Mouse (Mus musculus): ENCODE results near the gene Dsp. TPM values are rescaled to one million over a fixed set of nuclear protein-coding genes. Genes with fewer than 3 reads are reported as not detected.
A peak's percentile ranks its signal among the peaks of the same experiment; 100 is the strongest.

The Dsp gene
- polyA plus RNA-seq (2015; fragmentation: Nextera tagmentation; extraction: Ambion mirVana), result 8.6 and 9.1 TPM in 2 replicates

GRCm38 (mm10) chr13:38151069-38151588 is at the start of gene Dsp:
Gene Dsp (plus strand): TSS chr13:38151294.
- WGBS, result under 1% methylated on average over 57 of the region's 58 CpGs
- H3K27me3 ChIP-seq (replicated peaks), result peaks cover 3% of the 10 kb centered on the region; the same call in 1 of the 2 replicates
- H3K9ac ChIP-seq, result peak within 1 kb of the TSS; percentile 68
- H3K9me3 ChIP-seq, result no peaks in the 10 kb centered on the region
- no peaks in the 10 kb centered on the region for H3K36me3 ChIP-seq
- H3K4me2 ChIP-seq (replicated peaks), result peak within 1 kb of the TSS; percentile 89
- ATAC-seq, result peak; percentile 87
- H3K4me1 ChIP-seq (replicated peaks), result peaks cover 14% of the 10 kb centered on the region
- H3K27ac ChIP-seq, result peak within 1 kb of the TSS; percentile 84
- peak within 1 kb of the TSS; percentile 55 for H3K4me3 ChIP-seq (replicated peaks)

DNA sequence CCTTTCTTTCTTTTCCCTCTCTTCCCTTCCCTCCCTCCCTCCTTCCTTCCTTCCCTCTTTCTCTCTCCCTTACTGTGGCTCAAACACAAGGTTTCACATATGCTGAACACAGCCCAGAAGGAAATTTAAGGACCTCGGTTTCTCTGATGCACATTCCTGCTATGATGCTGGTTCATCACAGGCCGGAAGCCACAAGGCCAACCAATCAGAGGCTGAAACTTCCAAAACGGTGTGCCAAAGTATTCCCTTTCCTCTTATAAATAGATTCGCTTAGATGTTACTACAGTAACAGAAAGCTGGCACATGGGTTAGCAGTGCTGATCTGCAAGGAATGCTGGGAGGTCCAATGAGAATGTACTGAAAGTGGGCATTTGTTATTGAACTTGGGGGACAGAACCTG is 47.7 kb upstream of the Dsp start:
- no peaks in the 10 kb centered on the region for H3K36me3 ChIP-seq
- H3K4me3 ChIP-seq (replicated peaks), result no peak overlapping the region
- no peak for ATAC-seq
- H3K4me1 ChIP-seq (replicated peaks), result 0 out of 2 replicates have a peak, but pooled peaks cover 2% of the 10 kb centered on the region
- WGBS, result 58% methylated on average over 4 of the region's 4 CpGs
- H3K4me2 ChIP-seq (replicated peaks), result no peak overlapping the region
- no peak overlapping the region for H3K9ac ChIP-seq
- no peaks in the 10 kb centered on the region for H3K27me3 ChIP-seq (replicated peaks)
- no peaks in the 10 kb centered on the region for H3K9me3 ChIP-seq
- no peak overlapping the region for H3K27ac ChIP-seq

GRCm38 (mm10) chr13:38104501-38104900 is 46.6 kb upstream of the Dsp start:
- H3K27me3 ChIP-seq (replicated peaks), result no peaks in the 10 kb centered on the region
- H3K27ac ChIP-seq, result no peak overlapping the region
- H3K9ac ChIP-seq, result no peak overlapping the region
- 0 out of 2 replicates have a peak, but pooled peaks cover 2% of the 10 kb centered on the region for H3K4me1 ChIP-seq (replicated peaks)
- H3K9me3 ChIP-seq, result no peaks in the 10 kb centered on the region
- H3K4me3 ChIP-seq (replicated peaks), result no peak overlapping the region
- H3K36me3 ChIP-seq, result no peaks in the 10 kb centered on the region
- 86% methylated on average over 10 of the region's 10 CpGs for WGBS
- no peak for ATAC-seq
- H3K4me2 ChIP-seq (replicated peaks), result no peak overlapping the region

DNA sequence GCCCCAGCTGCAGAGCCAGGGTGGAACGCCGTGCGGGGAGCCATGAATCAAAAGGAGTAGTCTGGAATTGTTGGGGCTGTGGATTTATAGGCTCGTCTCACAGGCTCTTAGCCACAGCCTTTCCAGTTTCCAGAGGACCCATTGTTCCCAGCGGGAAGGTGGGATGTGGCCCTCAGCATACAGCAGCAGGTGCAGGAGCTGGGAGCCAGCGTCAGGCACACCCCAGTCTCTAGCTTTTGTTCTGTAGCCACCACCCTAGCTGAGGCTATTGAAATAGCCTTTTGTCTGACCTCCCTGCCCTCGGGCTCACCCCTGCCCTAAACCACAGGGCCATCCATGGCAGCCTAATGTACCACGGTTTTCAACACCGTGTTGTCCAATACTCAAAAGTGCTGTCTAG is 42.0 kb upstream of the Dsp start:
- ATAC-seq, result no peak
- H3K36me3 ChIP-seq, result no peaks in the 10 kb centered on the region
- no peak overlapping the region for H3K27ac ChIP-seq
- no peaks in the 10 kb centered on the region for H3K4me1 ChIP-seq (replicated peaks)
- whole genome bisulfite sequencing, result 70% methylated on average over 9 of the region's 9 CpGs
- H3K9me3 ChIP-seq, result no peaks in the 10 kb centered on the region
- H3K4me2 ChIP-seq (replicated peaks), result no peak overlapping the region
- H3K27me3 ChIP-seq (replicated peaks), result no peaks in the 10 kb centered on the region
- no peak overlapping the region for H3K9ac ChIP-seq
- H3K4me3 ChIP-seq (replicated peaks), result no peak overlapping the region

- H3K4me3 ChIP-seq (replicated peaks), result no peak overlapping the region
- H3K27me3 ChIP-seq (replicated peaks), result no peaks in the 10 kb centered on the region
- no peak overlapping the region for H3K9ac ChIP-seq
- ATAC-seq, result no peak
- no peaks in the 10 kb centered on the region for H3K36me3 ChIP-seq
- no peaks in the 10 kb centered on the region for H3K9me3 ChIP-seq
- H3K4me1 ChIP-seq (replicated peaks), result 0 out of 2 replicates have a peak, but pooled peaks cover 4% of the 10 kb centered on the region
- no peak overlapping the region for H3K4me2 ChIP-seq (replicated peaks)
- H3K27ac ChIP-seq, result no peak overlapping the region
- 77% methylated on average over 9 of the region's 9 CpGs for WGBS
Measured at GRCm38 (mm10) chr13:38122321-38122720, 28.8 kb upstream of the Dsp start.

DNA sequence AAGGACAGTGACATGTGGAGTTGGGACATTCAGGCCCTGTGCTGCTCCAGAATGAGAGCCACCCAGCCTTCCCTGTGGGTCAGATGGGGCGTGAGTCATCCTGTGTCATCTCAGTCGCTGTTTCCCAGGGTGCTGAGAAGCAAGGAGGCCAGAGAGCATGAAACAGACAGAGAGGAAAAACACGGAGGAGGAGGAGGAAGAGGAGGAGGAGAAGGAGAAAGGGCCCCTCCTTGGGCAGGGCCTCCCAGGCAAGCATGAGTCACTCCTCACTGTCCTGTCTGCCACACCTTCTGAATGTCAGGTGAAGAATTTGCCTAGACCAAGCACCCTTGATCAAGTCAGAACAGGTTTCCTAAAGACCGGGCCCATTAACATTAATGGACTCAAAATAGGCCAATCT is 27.4 kb upstream of the Dsp start:
- no peak overlapping the region for H3K4me2 ChIP-seq (replicated peaks)
- no peaks in the 10 kb centered on the region for H3K9me3 ChIP-seq
- WGBS, result 72% methylated on average over 4 of the region's 4 CpGs
- H3K4me1 ChIP-seq (replicated peaks), result 0 out of 2 replicates have a peak, but pooled peaks cover 4% of the 10 kb centered on the region
- no peak overlapping the region for H3K4me3 ChIP-seq (replicated peaks)
- no peak overlapping the region for H3K27ac ChIP-seq
- ATAC-seq, result peak; percentile 85
- no peaks in the 10 kb centered on the region for H3K27me3 ChIP-seq (replicated peaks)
- H3K36me3 ChIP-seq, result no peaks in the 10 kb centered on the region
- no peak overlapping the region for H3K9ac ChIP-seq

DNA sequence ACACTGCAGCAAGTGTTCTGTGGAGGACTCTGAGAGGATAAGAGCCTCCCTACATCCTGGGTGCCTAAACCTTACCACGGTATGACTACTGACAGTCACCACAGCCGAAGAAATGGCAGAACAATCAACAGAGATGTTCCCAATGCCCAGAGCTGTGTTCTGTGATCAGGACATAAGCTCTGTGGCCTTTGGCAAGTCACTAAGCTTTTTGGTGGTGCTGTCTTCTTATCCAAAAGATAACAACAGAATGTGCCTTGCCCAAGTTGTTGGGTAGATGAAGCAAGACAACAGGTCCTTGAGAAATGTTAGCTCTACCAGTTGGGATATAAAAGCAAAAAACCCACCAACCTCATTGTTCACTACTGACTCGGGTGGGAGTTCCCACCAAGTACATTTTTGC is 23.4 kb upstream of the Dsp start:
- Histone ChIP-seq H3K9ac (no peak overlapping the region), H3K27ac (no peak overlapping the region), H3K9me3 (no peaks in the 10 kb centered on the region), H3K4me3 (replicated peaks) (no peak overlapping the region), H3K4me2 (replicated peaks) (no peak overlapping the region), H3K4me1 (replicated peaks) (0 out of 2 replicates have a peak, but pooled peaks cover 4% of the 10 kb centered on the region), H3K27me3 (replicated peaks) (no peaks in the 10 kb centered on the region), H3K36me3 (no peaks in the 10 kb centered on the region)
- ATAC-seq, result no peak
- WGBS, result 82% methylated on average over 3 of the region's 3 CpGs

- Histone ChIP-seq H3K4me3 (replicated peaks) (no peak overlapping the region), H3K27ac (no peak overlapping the region), H3K9ac (no peak overlapping the region), H3K27me3 (replicated peaks) (no peaks in the 10 kb centered on the region), H3K9me3 (no peaks in the 10 kb centered on the region), H3K4me1 (replicated peaks) (0 out of 2 replicates have a peak, but pooled peaks cover 4% of the 10 kb centered on the region), H3K4me2 (replicated peaks) (no peak overlapping the region), H3K36me3 (no peaks in the 10 kb centered on the region)
- no peak for ATAC-seq
- 71% methylated on average over 3 of the region's 3 CpGs for WGBS
Measured at GRCm38 (mm10) chr13:38128246-38128645, 22.8 kb upstream of the Dsp start.

- Histone ChIP-seq H3K4me2 (replicated peaks) (no peak overlapping the region), H3K4me1 (replicated peaks) (no peaks in the 10 kb centered on the region), H3K9ac (no peak overlapping the region), H3K27me3 (replicated peaks) (no peaks in the 10 kb centered on the region), H3K9me3 (no peaks in the 10 kb centered on the region), H3K27ac (no peak overlapping the region), H3K36me3 (no peaks in the 10 kb centered on the region), H3K4me3 (replicated peaks) (no peak overlapping the region)
- no peak for ATAC-seq
- 88% methylated on average over 2 of the region's 2 CpGs for WGBS
Measured at GRCm38 (mm10) chr13:38129492-38129891, 21.6 kb upstream of the Dsp start.

DNA sequence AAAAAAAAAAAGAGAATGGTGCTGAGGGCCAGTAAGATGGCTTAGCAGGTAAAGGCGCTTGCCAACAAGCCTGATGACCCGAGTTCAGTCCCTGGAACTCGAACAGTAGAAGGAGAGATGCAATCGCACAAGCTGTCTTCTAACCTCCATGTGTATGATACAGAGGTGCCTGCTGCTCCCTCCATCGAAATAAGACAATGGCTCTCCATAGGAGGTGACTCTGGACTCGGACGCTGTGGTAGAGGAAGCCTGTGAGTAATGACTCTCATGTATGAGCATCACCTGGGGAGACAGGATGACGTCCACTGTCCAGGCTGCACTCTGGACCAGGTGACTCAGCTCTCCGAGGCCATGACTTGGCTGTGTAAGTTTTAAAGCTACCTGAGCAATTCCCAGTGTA is 21.0 kb upstream of the Dsp start:
- ATAC-seq, result no peak
- no peak overlapping the region for H3K9ac ChIP-seq
- H3K27me3 ChIP-seq (replicated peaks), result no peaks in the 10 kb centered on the region
- no peaks in the 10 kb centered on the region for H3K4me1 ChIP-seq (replicated peaks)
- no peak overlapping the region for H3K4me3 ChIP-seq (replicated peaks)
- H3K27ac ChIP-seq, result no peak overlapping the region
- H3K9me3 ChIP-seq, result no peaks in the 10 kb centered on the region
- H3K36me3 ChIP-seq, result no peaks in the 10 kb centered on the region
- WGBS, result 87% methylated on average over 9 of the region's 9 CpGs
- H3K4me2 ChIP-seq (replicated peaks), result no peak overlapping the region

DNA sequence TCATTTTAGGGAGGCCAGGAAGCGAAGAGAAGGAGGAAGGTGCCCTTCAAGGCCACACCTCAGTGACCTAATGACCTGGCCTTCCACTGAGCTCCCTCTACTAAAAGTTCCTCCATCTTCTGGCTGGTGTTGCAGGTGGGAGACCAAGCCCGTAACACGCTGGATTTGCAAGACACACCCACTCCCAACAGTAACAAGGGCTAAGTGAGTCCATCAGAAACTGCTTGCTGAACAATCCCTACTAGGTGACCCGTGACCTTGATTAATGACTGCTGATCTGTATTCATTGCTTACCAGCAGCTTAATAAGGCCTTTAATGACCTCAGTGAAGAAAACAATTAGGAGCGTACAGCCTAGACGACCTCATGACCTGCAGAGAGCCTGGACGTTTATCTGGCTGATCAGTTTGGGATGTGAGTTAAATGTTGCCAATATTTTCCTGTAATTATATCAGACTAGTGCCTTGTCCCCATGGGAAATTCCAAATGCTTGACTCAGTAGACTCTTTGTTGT is 18.0 kb upstream of the Dsp start:
- H3K27ac ChIP-seq, result no peak overlapping the region
- WGBS, result 59% methylated on average over 7 of the region's 7 CpGs
- H3K9ac ChIP-seq, result no peak overlapping the region
- H3K4me2 ChIP-seq (replicated peaks), result no peak overlapping the region
- H3K9me3 ChIP-seq, result no peaks in the 10 kb centered on the region
- no peak for ATAC-seq
- H3K36me3 ChIP-seq, result no peaks in the 10 kb centered on the region
- no peaks in the 10 kb centered on the region for H3K27me3 ChIP-seq (replicated peaks)
- no peaks in the 10 kb centered on the region for H3K4me1 ChIP-seq (replicated peaks)
- no peak overlapping the region for H3K4me3 ChIP-seq (replicated peaks)

GRCm38 (mm10) chr13:38140521-38140920 is 10.6 kb upstream of the Dsp start:
- H3K9me3 ChIP-seq, result no peaks in the 10 kb centered on the region
- H3K36me3 ChIP-seq, result no peaks in the 10 kb centered on the region
- no peak overlapping the region for H3K9ac ChIP-seq
- ATAC-seq, result no peak
- no peak overlapping the region for H3K4me3 ChIP-seq (replicated peaks)
- no peak overlapping the region for H3K27ac ChIP-seq
- WGBS, result 64% methylated on average over 1 of the region's 1 CpGs
- H3K4me2 ChIP-seq (replicated peaks), result no peak overlapping the region
- H3K4me1 ChIP-seq (replicated peaks), result no peaks in the 10 kb centered on the region
- no peaks in the 10 kb centered on the region for H3K27me3 ChIP-seq (replicated peaks)
